Mouse (Mus musculus): ENCODE measurements around the gene Olfml2a. TPM values are rescaled to one million over a fixed set of nuclear protein-coding genes. Genes with fewer than 3 reads are reported as not detected.

Olfml2a gene
- polyA plus RNA-seq, 2 experiments = 0.07 to 0.10 TPM

- no peak for DNase-seq (ENCODE audit: low read depth in 3 of 3, low spot score in 3 of 3)
- Histone ChIP-seq H3K9ac (replicated peaks) (no peak overlapping the region), H3K36me3 (replicated peaks; ENCODE audit: control insufficient read depth, insufficient read depth, low read depth) (no peaks in the 10 kb centered on the region), H3K9me3 (ENCODE audit: control insufficient read depth, low read length) (no peaks in the 10 kb centered on the region), H3K4me3 (ENCODE audit: insufficient read depth in 1 of 2, low read depth in 2 of 2, low read length in 2 of 2) (no peak overlapping the region), H3K4me2 (ENCODE audit: low read depth) (no peak overlapping the region), H3K27me3 (ENCODE audit: control insufficient read depth, insufficient read depth, low read length) (no peaks in the 10 kb centered on the region), H3K4me1 (replicated peaks; ENCODE audit: control insufficient read depth in 2 of 2, insufficient read depth in 2 of 2, low read length in 1 of 2) (peaks cover 10 to 14% of the 10 kb centered on the region in 2 experiments; a peak in 3 of 4 replicates), H3K27ac (no peak overlapping the region)
- ATAC-seq (ENCODE audit: insufficient read depth) = no peak
- WGBS (ENCODE audit: insufficient replicate concordance) = 60% methylated on average over 5 of the region's 5 CpGs
- TF ChIP-seq EP300 (IDR thresholded peaks at IDR 0.05; ENCODE audit: low read depth) (no peak), CTCF (IDR thresholded peaks at IDR 0.05; ENCODE audit: low read depth) (no peak)
These were observed 21.5 kb downstream of the Olfml2a start for GRCm38 (mm10) chr2:38953152-38953883.

DNA sequence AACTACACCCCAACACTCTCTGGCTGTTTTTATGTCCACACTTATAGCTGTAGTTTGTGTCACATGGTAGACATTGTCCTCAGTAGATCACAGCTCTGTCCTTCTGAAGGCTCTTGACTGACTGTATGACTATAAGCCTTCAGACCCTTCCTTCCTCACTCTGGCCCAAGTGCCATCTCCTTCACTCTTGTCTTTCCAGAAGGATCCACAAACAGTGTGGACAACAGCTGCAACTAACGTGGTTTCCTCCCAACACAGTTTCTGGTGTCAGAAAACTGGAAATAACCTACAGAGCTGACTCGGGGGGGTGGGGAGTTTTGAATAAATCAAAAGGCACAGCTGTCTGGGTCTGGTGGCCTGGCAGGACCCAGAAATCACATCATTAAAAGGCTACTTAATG lies 24.3 kb downstream of the Olfml2a start:
- Histone ChIP-seq H3K9ac (replicated peaks) (no peak overlapping the region), H3K4me1 (replicated peaks; ENCODE audit: control insufficient read depth in 2 of 2, insufficient read depth in 2 of 2, low read length in 1 of 2) (peaks cover 4% of the 10 kb centered on the region in 2 experiments; a peak in 2 of 4 replicates), H3K4me2 (ENCODE audit: low read depth) (no peak overlapping the region), H3K9me3 (ENCODE audit: control insufficient read depth, low read length) (no peaks in the 10 kb centered on the region), H3K27me3 (ENCODE audit: control insufficient read depth, insufficient read depth, low read length) (no peaks in the 10 kb centered on the region), H3K4me3 (ENCODE audit: insufficient read depth in 1 of 2, low read depth in 2 of 2, low read length in 2 of 2) (no peak overlapping the region), H3K27ac (no peak overlapping the region), H3K36me3 (replicated peaks; ENCODE audit: control insufficient read depth, insufficient read depth, low read depth) (no peaks in the 10 kb centered on the region)
- DNase-seq (ENCODE audit: low read depth in 3 of 3, low spot score in 3 of 3) (no peak), ATAC-seq (ENCODE audit: insufficient read depth) (no peak)
- 40% methylated on average over 2 of the region's 2 CpGs for WGBS (ENCODE audit: insufficient replicate concordance)
- TF ChIP-seq CTCF (IDR thresholded peaks at IDR 0.05; ENCODE audit: low read depth) = no peak
- TF ChIP-seq EP300 (IDR thresholded peaks at IDR 0.05; ENCODE audit: low read depth) = no peak

GRCm38 (mm10) chr2:38957671-38958223 lies 26.0 kb downstream of the Olfml2a start:
- WGBS (ENCODE audit: insufficient replicate concordance) = 59% methylated on average over 5 of the region's 5 CpGs
- no peaks in the 10 kb centered on the region for H3K9me3 ChIP-seq (ENCODE audit: control insufficient read depth, low read length)
- H3K27ac ChIP-seq = no peak overlapping the region
- no peak for TF ChIP-seq CTCF (IDR thresholded peaks at IDR 0.05; ENCODE audit: low read depth)
- no peak for TF ChIP-seq EP300 (IDR thresholded peaks at IDR 0.05; ENCODE audit: low read depth)
- ATAC-seq (ENCODE audit: insufficient read depth) (peak; percentile 37; the same call in 1 of the 2 replicates), DNase-seq (ENCODE audit: low read depth in 3 of 3, low spot score in 3 of 3) (no peak)
- no peak overlapping the region for H3K4me3 ChIP-seq (ENCODE audit: insufficient read depth in 1 of 2, low read depth in 2 of 2, low read length in 2 of 2)
- no peaks in the 10 kb centered on the region for H3K27me3 ChIP-seq (ENCODE audit: control insufficient read depth, insufficient read depth, low read length)
- no peak overlapping the region for H3K9ac ChIP-seq (replicated peaks)
- H3K4me1 ChIP-seq (replicated peaks; ENCODE audit: control insufficient read depth in 2 of 2, insufficient read depth in 2 of 2, low read length in 1 of 2) = peaks cover 4% of the 10 kb centered on the region in 2 experiments; a peak in 2 of 4 replicates
- no peak overlapping the region for H3K4me2 ChIP-seq (ENCODE audit: low read depth)
- H3K36me3 ChIP-seq (replicated peaks; ENCODE audit: control insufficient read depth, insufficient read depth, low read depth) = no peaks in the 10 kb centered on the region

- DNase-seq (ENCODE audit: low read depth in 3 of 3, low spot score in 3 of 3) (no peak), ATAC-seq (ENCODE audit: insufficient read depth) (no peak)
- H3K36me3 ChIP-seq (replicated peaks; ENCODE audit: control insufficient read depth, insufficient read depth, low read depth) = no peaks in the 10 kb centered on the region
- WGBS (ENCODE audit: insufficient replicate concordance) = 38% methylated on average over 4 of the region's 4 CpGs
- H3K27ac ChIP-seq = no peak overlapping the region
- H3K9ac ChIP-seq (replicated peaks) = no peak overlapping the region; the same call in 1 of the 2 replicates
- no peak overlapping the region for H3K4me2 ChIP-seq (ENCODE audit: low read depth)
- H3K9me3 ChIP-seq (ENCODE audit: control insufficient read depth, low read length) = no peaks in the 10 kb centered on the region
- H3K4me1 ChIP-seq (replicated peaks; ENCODE audit: control insufficient read depth in 2 of 2, insufficient read depth in 2 of 2, low read length in 1 of 2) = peaks cover 4% of the 10 kb centered on the region in 2 experiments; a peak in 3 of 4 replicates
- no peaks in the 10 kb centered on the region for H3K27me3 ChIP-seq (ENCODE audit: control insufficient read depth, insufficient read depth, low read length)
- TF ChIP-seq EP300 (IDR thresholded peaks at IDR 0.05; ENCODE audit: low read depth) (no peak), CTCF (IDR thresholded peaks at IDR 0.05; ENCODE audit: low read depth) (no peak)
- H3K4me3 ChIP-seq (ENCODE audit: insufficient read depth in 1 of 2, low read depth in 2 of 2, low read length in 2 of 2) = no peak overlapping the region
These were observed 32.4 kb downstream of the Olfml2a start for GRCm38 (mm10) chr2:38964198-38964597.

- TF ChIP-seq CTCF (IDR thresholded peaks at IDR 0.05; ENCODE audit: low read depth) = no peak
- no peak for TF ChIP-seq EP300 (IDR thresholded peaks at IDR 0.05; ENCODE audit: low read depth)
- no peaks in the 10 kb centered on the region for H3K27me3 ChIP-seq (ENCODE audit: control insufficient read depth, insufficient read depth, low read length)
- no peak overlapping the region for H3K9ac ChIP-seq (replicated peaks)
- 34% methylated on average over 2 of the region's 2 CpGs for WGBS (ENCODE audit: insufficient replicate concordance)
- peak overlapping the region; percentile 57 for H3K4me2 ChIP-seq (ENCODE audit: low read depth)
- DNase-seq (ENCODE audit: low read depth in 3 of 3, low spot score in 3 of 3) = peak in 1 of 3 experiments; percentile 10
- no peak overlapping the region for H3K4me3 ChIP-seq (ENCODE audit: insufficient read depth in 1 of 2, low read depth in 2 of 2, low read length in 2 of 2)
- no peaks in the 10 kb centered on the region for H3K9me3 ChIP-seq (ENCODE audit: control insufficient read depth, low read length)
- no peaks in the 10 kb centered on the region for H3K36me3 ChIP-seq (replicated peaks; ENCODE audit: control insufficient read depth, insufficient read depth, low read depth)
- peak; percentile 64 for ATAC-seq (ENCODE audit: insufficient read depth)
- H3K27ac ChIP-seq = peak overlapping the region; percentile 86
- H3K4me1 ChIP-seq (replicated peaks; ENCODE audit: control insufficient read depth in 2 of 2, insufficient read depth in 2 of 2, low read length in 1 of 2) = peaks cover 23 to 28% of the 10 kb centered on the region in 2 experiments
These were observed 37.9 kb downstream of the Olfml2a start for GRCm38 (mm10) chr2:38969650-38970049.

Data from liver, embryonic 14.5 days (tissue).